Mouse (Mus musculus): ENCODE data around the gene Zfp219.
"Not testable (repeated sequence)": the region's sequence is repeated elsewhere in the genome, so short reads cannot be mapped to it uniquely, and the experiment has no call there.

Zfp219 gene

DNA sequence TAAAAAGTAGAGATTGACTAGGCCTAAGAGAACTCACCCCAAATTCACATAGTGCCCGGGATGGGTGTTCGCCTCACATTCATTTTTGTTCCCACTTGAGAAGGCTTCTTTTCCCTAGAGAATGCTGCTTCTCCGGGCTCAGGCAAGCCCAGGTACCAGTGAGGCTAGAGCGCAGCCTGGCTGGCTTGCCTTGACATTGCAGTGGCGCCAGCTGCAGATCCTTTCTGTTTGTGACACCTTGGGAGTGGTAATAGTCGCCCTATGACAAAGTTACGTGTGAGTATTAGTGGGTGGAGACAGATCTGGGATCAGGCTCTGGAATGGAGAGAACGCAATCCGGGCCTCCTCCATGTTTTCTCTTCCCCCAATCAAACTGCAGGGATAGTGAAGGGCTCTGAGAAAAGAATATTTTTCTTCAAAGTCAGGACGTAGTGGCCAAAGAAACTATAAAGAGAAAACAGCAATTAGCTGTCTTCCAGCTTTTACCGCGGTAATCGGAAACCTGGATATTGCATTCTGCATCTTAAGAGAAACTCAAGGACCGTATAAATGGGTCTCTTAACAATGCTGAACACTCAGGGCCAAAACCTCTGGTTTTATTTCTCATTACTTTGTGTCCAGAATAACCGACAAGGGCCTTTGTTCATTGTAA, at the start of gene Zfp219:
Gene Zfp219, minus strand, starts transcription at position 248 of the 652 bp plus-strand sequence.
- DNase-seq (ENCODE audit: low read depth), result peak; percentile 44

DNA sequence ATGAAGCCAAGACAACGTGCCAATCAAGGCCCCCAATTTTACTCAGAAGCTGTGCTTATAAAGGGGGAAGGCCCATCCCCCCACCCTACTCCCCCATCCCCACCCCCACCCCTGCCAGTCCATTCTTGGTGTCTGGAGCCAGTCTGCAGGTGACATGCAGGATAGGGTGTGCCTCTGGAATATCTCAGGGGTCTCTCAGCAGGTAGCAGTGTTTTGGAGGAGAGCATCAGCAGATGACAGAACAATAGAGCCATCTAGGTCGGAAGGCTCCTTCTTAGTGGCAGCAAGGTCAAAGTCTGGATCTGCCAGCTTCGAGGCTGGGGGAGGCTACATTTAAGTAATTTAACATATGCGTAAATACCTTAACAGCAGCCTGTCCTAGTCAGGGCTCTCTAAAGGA, 45.6 kb upstream of the Zfp219 start:
- DNase-seq (ENCODE audit: low read depth), result no peak

- DNase-seq (ENCODE audit: low read depth), result no peak
Observed at GRCm38 (mm10) chr14:52061798-52062197, 41.3 kb upstream of the Zfp219 start.

- DNase-seq (ENCODE audit: low read depth), result no peak
Observed at GRCm38 (mm10) chr14:52060800-52061199, 40.3 kb upstream of the Zfp219 start.

GRCm38 (mm10) chr14:52059982-52060381, 39.4 kb upstream of the Zfp219 start:
- no peak for DNase-seq (ENCODE audit: low read depth)

DNA sequence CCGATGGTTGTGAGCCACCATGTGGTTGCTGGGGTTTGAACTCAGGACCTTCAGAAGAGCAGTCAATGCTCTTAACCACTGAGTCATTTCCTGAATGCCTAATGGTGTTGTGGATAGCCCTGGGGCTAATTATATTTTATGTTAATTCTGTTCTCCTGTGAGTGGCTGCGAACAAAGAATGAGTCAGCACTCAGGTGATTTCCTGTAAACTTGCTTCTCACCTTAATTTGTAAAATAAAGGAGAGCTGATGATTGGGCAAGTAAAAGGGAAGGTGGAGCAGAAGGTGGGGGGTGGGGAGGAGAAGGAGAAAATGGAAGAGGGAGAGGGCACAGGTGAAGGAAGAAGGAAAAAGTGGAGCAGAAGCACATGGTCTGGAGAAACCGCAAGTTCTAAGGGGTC, 32.2 kb upstream of the Zfp219 start:
- not testable (repeated sequence) for DNase-seq (ENCODE audit: low read depth)

GRCm38 (mm10) chr14:52045966-52046565, 25.5 kb upstream of the Zfp219 start:
- DNase-seq (ENCODE audit: low read depth), result no peak

- peak; percentile 58 for DNase-seq (ENCODE audit: low read depth)
Observed at GRCm38 (mm10) chr14:52044901-52045678, 24.6 kb upstream of the Zfp219 start.

DNA sequence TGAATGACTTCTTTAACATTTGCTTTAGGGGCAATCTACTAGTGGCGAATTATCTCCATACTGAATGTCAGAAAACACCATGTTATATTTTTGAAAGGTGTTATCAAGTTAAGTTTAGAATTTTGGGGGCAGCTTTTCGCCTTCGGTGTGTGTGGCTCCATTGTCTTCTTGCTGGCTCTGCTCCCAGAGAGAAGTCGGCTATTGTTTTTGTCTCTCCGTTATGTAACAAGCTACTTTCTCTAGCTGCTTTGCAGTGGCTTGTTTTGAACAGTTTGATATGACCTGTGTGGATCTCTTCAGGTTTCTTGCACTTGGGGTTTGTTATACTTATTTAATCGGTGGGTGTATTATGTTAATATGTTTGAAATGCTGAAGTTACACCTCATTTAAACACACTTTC, 22.9 kb upstream of the Zfp219 start:
- DNase-seq (ENCODE audit: low read depth), result no peak

GRCm38 (mm10) chr14:52042359-52042758, 21.8 kb upstream of the Zfp219 start, which contains the start of gene Olfr221:
Gene Olfr221, minus strand, starts transcription at chr14:52042459.
- DNase-seq (ENCODE audit: low read depth), result not testable (repeated sequence)

GRCm38 (mm10) chr14:52039332-52039731, 18.8 kb upstream of the Zfp219 start:
- DNase-seq (ENCODE audit: low read depth), result no peak

DNA sequence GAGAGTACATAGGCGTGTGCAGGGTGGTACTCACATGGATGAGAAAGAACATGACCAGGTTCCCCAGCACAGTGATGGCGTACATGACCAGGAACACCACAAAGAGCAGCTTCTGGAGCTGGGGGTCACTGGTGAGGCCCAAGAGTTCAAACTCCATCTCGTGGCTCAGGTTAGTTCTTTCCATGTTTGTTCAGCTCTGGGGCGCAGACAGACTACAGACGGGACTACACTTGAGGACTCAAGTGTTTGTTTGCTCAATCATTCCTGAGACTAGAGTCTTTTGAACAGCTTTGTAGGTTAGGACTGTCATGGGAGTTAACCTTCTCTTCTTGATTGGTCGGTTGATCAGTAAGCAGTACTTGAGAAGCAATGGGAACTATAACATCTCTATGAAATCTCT, 15.4 kb upstream of the Zfp219 start:
- DNase-seq (ENCODE audit: low read depth), result no peak

GRCm38 (mm10) chr14:52026342-52026741, 5.8 kb upstream of the Zfp219 start:
- no peak for DNase-seq (ENCODE audit: low read depth)

DNA sequence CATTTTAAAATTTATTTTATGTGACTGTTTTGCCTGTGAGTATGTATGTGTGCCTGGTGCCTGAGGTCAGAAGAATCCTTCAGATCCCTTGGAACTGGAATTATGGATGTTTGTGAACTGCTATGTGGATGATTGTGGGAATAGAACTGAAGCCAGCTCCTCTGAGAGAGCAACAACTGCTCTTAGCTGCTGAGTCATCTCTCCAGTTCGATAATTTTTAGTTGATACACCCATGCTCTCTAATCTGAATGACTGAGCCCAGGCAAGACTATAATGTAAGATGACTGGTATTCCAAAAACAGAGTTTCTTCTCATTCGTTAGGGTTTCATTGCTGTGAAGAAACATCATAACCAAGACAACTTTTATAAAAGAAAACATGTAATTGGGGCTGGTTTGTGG, 3.6 kb upstream of the Zfp219 start:
- no peak for DNase-seq (ENCODE audit: low read depth)

DNA sequence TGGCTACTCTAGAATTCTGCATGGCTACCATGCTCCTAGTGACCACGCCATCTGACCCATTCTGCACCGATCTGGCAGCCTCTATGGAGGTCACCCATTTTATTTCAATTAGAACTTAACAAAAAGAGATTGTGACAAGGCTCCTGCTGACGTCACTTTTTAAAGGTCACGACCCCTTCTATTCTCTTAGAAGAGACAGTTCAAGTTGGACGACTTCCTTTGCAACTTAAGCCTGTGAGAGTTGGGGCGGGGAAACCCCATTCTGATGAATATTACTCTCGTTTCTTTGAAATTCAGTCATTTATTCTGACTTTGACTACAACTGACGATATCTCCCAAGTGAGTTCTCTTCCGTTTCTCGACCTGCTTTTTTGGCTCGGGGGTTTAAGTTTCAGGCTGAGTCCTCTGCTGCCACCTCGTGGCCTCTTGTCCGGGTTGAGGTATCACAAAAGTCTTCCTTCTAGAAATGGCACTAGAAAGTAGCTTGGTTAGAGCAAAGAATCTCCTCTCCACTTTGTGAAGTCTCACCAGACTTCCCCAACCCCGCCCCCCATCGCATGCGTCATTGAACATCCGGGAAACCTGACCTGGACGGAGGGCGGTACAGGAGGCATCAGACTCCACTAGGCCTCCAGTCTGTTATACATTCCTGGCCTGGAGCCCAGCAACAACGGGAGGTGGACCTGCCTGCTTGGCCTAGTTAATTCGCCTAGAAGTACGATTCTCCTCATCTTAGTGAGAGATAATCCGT, 2.4 kb upstream of the Zfp219 start:
- peak; percentile 91 for DNase-seq (ENCODE audit: low read depth)

GRCm38 (mm10) chr14:52022244-52022708, 1.7 kb upstream of the Zfp219 start:
- DNase-seq (ENCODE audit: low read depth), result no peak

- no peak for DNase-seq (ENCODE audit: low read depth)
Observed at GRCm38 (mm10) chr14:52021568-52022212, 1.2 kb upstream of the Zfp219 start.

- no peak for DNase-seq (ENCODE audit: low read depth)
Observed at GRCm38 (mm10) chr14:52021138-52021529, 601 bp upstream of the Zfp219 start.

DNA sequence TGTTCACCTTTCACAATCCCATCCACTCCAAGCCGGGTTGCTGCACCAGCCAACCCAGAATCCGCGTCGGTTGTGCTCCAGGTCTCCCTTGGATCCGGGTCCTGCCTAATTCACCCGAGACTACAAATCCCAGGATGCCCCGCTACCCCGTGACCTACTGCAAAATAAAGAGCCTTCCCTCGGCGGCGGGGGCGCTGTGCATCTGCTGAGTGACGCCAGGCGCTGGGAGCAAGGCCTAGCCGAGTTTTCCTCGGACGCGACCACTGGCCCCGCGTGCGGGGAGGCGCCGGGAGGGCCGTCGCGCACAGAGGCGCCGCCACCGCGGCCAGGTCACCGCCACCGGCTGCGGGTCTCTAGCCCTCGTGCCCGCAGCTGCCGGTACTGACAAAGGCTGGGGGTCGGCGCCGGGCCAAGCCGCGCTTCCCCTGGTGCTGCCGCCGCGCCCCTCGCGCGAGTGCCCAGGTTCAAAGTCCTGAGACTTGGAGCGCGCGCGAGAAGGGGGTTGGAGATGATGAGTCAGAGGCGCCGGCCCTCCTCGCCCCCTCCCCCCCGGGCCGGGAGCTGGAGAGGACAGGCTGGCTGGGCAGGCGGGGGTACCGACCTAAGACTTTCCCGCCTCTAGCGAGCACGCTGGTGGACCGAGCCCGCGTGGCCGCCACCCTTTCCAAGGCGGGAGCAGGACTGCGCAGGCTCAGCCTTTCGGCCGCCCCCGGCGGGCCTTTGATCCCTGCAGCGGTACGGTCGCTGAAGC, 768 bp downstream of the Zfp219 start:
- DNase-seq (ENCODE audit: low read depth), result peak; percentile 96

DNA sequence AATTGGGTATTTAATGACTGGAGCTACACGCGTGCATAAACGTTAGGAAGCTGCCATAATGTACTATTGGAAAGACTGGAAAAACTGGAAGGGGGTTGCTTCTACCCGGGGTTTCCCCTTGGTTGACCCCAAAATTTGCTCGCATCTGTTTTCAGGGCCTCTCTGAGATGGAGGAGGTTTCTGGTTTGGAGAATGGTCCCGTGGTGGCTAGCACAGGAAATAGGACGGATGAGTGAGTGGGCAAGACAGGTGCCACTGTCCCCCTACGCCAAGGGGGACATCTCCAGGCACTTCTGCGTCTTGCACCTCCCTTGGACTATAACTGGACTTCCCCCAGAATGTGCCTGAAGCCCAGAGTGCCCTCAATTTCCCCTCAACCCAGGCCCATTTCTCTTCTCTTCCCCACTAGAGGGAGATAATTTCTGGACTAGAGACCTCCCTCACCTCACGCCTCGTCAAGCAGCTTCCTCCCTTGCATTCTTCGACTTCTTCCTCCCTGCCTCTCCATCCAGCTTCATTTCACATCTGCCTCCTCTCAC, 1.4 kb downstream of the Zfp219 start:
- no peak for DNase-seq (ENCODE audit: low read depth)

All from c-Kit-positive CD71-negative TER-119-negative erythroid progenitor cells, embryonic 14.5 days (primary cell).